Mouse (Mus musculus) lung, adult 18-20 months (tissue): Measurements from ENCODE around the gene Ptpn13.

Source experiments
- DNase-seq, 2 experiments: peaks; one replicate each; pipeline ENCODE4 v3.0.0; 2022; ENCODE audit warnings: mixed read lengths in 2 of 2

The Ptpn13 gene

DNA sequence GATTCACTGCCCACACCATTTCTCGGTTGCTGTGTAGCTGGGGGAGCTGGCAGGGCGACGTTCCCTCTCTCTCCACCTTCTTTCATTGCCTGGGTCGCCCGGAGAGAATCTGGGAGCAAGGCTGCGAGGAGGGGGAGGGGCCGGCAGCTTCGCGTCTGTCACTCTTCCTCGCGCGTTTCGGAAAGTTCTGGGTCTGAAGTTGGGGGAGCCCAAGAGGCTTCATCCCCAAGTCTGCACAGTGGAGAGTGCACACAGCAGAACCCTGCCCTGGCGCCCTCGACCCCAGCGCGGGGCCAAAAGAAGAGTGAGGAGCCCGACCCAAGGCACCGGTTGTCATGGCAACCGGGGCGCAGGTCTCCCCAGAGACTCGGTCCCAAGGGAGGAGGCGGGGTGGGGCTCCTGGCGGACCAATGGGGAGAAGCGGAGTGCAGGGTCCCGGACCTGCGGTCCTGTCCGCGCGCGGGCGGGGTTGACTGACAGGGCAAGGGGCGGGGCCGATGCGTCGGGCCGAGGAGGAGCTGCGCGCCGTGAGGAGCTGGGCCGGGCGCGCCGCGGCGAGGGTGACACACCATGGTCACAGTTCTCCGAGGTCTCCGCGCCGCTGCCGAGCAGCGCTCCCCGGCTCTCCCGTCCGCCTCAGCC lies at the start of gene Ptpn13:
Gene Ptpn13 (plus strand): TSS at position 515 of the 642 bp plus-strand sequence.
- peak; percentile 97 to 98 for DNase-seq

DNA sequence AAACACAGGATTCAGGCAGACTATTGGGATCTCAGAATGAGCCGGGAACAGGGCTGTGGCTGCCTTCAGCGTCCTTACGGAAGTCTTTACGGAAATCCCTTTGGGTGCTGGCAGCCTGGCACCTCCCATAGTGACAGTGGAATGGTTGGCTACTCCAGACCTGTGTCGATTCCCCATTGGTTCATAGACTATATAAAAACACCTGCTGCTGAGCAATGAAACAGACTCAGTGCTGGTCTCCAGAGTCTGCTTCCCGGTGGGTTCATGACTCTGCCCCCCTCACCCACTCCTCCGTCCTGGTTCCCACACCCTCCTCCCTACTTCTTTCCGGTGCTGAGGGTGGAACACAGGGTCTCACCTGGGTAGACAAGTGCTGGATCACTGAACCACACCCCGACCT lies 49.8 kb upstream of the Ptpn13 start:
- no peak for DNase-seq

DNA sequence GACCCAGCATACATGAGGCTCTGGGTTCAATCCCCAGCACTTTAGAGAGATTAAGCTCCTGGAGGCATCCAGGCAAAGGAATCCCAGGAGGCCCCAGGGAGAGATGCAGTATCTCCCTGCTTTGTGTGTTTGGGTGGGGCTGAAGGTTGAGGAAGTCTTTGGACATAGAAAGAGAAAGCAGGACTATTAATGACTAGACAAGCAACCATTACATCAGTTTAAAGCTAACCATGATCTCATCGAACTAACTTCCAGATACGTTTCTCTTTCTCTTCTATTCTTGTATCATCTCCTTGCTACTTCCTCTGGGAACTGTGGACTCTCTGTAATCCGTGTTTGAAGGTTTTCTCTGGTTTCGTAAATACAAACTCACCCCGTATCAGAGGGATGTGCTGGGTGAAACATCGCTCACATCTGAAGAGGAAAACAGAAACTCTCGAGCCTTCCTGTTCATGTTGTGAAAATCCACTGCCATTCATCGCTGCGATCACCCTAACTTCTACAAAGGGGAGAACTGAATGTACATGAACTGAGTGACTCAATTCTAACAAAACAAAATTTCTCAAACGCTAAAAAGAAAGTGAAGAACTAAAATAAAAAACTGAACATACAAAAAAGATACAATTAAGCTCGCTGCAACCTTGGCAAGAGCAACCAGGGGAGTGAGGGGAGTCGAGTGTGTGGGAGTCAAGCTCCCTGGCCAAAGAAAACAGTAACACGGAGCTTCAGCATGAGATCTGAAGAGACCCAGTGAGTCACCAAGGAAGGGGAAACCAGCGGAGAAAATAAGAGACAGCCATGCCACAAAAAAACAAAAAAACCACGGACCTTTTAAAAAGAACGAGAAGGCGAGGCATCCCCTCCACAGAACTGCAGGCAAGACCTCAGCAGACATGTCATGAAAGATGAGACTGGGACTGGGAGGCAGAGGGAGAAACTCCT lies 48.4 kb upstream of the Ptpn13 start:
- no peak for DNase-seq

DNA sequence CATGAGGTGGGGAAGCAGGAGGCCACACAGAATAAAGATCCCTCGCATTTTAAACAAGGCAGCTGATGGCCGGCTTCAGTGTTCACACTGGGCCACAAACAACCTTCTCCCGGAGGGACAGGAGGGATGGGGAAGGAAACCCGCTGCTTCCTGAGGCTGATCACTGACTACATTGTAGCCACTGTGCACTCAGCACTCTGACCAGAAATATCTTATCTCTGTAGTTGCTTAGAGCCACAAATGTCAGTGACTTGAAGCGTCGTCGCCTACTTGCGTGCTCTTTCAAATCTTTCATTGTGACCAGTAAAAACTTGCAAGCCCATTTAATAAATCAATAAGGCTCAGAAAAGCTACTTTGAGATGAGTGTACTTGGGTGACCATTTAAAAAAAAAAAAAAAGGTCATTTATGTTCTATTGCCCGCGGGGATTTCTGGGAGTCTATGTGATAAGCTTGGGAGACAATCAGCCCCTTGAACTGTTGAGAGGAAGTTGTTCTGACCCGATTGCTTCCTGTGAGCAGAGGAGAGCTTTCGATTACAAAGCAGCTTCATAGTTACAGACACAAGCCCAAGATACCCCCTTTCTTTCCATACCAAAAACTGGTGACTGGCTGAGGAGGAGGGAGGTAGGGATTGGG lies 47.4 kb upstream of the Ptpn13 start:
- no peak for DNase-seq

DNA sequence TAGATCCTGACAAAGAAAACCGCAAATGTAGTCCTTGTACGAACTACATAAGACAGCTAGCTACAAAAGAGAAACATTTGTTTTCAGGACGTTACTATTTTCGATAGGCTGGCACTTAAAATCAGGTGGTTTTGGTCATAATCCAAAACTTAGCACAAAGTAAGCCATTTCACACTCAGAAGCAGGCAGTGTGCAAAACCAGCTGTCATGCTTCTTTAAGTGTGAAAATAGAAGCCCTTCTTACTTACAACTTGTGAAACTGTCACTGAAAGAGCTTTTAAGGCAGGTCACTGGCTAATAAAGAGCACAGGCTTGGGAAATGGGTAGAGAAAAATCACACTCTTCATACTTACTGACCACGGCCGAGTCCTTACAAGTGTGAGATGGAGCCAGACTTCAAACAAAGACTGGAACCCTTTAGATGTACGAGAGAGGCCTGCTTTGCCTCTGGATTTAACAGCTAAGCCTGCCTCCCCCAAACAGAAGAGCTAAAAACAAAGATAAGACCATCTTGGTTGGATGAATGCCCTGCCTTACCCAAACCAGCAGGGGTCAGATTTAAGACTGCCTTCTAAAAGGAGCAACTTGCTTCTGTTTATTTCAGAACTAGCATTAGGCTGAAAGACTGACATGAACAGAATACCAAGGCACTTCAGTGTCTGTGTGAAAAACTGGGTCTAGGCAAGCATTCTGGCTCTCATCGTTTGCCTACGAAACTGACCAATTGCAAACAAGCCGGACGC lies 44.0 kb upstream of the Ptpn13 start:
- no peak for DNase-seq

DNA sequence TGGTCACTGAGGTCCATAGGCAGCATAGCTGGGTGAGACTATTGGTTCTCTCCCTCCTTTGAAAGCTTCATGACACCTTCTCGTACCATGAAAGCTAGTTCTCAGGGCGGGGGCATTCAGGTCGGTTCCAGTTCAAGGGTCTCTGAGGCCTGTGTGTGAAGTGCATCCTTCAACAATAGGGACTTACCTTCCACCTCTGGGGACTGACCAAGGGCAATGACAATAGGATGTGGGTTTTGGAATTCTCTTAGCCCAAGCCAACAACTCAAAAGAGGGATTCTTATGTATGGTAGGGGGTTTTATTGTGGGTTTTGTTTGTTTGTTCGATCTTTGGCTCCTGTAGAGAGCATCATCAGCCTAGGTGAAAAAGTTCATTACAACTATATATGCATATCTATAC lies 42.0 kb upstream of the Ptpn13 start:
- no peak for DNase-seq

DNA sequence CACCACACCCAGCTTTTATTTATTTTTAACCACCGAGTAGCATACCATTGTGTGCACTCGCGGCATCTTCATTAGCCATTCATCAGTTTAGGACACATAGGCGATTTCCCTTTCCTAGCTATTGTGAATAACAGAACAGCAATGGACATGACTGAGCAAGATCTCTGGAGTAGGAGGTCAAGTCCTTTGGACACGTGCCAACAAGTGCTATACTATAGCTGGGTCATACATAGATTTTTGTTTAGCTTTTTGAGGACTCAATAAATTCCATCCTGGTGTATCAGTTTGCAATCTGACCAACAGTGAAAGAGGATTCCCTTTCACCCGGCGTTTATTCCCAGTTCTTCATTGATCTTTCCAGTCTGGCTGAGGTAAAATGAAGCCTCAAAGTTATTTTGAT lies 41.0 kb upstream of the Ptpn13 start:
- DNase-seq: no peak

DNA sequence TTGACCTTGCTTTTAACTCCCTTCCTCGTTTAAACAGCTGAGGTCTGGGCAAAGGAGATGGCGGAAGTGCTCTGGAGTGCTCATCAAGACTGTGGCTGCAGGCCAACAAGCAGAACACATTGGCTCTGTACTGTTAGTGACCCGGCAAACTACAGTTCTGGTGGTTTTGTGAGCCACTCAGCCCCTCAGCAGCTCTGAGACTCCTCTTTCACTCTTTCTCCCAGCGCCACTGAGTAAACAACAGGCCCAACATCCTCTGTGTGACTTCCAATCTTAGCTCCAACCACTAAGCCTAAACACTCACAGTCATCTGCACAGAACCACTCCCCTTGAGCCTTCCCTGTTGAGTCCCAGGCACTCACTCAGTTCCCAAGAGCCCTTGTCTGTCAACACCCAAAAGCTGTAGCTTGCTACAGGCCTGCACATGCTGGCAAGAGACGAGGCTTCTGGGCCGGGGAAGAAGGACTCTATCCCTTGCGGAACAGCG lies 37.4 kb upstream of the Ptpn13 start:
- DNase-seq: peak; percentile 85 to 88

DNA sequence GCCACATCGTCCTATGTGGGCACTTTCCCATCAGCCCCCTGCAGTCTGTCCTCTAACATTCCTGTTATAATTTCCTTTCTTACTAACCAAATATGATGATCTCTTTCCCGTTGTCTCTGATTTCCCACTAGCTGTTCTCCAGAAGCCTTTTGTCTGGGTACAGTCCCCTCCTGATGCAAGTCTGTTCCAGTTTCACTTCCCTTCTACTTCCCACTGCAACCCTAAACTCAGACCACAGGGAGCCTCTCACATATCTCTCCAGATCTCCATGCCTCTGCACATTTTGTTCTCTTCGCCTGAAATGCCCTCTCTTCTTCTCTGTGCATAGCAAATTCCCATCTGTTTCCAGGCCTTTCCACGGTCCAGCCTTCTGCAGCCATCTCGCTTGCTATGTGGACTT lies 35.6 kb upstream of the Ptpn13 start:
- no peak for DNase-seq

DNA sequence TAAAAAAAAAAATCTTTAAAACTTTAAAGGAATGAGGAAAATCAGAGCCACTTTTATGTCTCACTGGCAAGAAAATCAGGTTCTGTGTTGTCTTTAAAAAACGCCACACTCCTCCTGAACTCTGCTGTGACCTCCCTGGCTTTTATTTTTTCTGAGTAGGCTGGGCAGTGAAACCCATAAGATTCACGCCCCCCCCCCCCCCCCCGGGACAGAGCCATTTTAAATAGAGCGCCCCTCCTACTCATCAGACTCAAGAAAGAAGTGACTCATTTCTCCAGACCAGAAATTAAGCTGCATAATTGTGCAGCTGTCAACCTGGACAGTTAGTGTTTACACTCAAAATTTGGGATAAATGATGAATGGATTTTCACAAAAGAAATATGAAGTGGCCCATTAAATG lies 31.8 kb upstream of the Ptpn13 start:
- no peak for DNase-seq

DNA sequence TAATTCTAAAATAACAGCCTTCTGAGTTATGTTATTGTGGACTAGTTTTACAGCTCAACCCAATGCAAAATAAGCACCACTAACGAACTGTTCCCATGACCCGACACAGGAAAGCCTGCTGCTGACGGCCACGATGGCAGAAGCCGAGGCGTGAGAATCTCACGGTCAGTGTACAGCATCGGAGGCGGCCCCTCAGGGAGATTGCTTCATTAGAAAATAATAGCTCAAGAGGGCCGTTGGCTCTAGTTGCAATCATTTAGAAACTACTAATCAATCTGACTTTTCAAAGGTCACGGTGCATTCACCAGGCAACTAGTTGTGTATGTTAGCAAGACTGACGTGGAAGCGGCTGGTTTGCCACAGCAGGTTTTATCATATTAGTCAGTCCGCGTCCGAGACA lies 31.2 kb upstream of the Ptpn13 start:
- no peak for DNase-seq

DNA sequence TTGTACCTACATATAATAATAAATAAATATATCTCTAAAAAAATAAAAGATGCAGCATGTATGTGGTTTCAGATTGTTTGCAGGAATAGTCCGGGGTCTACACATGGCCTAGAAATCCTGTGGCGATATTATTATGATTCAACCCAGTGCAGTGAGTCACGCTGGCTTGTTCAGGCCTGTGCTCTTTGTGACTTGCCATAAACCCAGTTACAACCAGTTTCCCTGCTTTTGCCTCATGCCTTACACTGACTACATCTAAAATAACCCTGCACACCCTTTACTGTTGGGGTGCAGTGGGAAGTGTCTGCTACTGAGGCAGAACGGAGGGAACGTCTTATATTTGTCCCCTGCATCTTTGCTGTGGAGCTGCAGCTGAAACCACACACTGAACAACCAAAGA lies 29.3 kb upstream of the Ptpn13 start:
- no peak for DNase-seq

DNA sequence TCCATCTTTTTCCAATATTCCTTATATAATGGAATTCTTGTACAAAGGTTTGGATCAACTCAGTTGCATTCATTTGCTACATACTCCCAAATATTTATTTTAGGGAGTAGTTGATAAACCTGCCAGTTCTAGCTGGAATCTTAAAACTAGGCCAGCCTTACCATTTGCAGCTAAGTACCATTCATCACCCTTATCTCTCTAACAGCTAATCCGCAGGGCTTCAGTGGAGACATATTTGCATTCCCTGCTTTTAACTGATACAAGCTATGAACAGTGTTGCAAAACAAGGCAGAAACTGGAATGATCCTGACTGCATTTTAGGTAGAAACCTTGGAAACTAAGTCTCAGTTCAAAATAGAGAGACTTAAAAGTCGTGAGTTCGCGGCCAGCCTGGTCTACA lies 27.6 kb upstream of the Ptpn13 start:
- no peak for DNase-seq

DNA sequence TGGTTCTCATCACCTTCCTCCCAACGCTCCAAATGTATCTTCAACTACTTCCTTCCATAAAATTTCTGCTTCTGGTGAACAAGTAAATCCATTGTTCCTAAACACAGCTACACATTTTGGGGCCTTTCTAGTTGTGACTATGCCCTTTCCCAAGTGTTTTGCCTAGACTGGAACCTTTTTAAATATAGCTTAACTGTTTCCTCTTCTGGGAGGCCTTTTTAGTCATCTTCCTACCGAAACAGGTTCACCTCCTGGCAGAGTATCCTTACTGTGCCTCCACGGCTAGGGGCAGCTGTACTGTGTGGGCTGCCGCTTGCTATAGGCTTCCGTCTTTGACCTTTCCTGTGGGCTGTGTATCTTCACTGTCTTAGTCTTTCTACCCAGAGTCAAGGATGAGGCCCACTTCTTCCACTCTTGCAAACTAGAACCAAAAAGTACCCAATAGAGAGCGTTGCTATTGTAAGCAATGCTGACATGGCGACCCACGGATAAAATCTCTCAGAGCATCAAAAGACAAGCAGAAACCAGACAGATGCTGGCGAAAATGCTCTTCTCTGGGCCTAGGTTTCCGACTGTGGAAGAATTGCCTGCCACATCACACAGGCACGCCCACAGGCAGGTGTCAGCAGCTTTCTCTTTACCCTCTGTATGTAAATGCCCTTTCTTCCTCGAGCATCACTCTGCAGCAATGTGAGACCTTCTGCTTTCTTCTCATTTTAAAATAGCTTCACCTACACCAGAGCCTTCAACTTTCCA lies 20.6 kb upstream of the Ptpn13 start:
- no peak for DNase-seq

DNA sequence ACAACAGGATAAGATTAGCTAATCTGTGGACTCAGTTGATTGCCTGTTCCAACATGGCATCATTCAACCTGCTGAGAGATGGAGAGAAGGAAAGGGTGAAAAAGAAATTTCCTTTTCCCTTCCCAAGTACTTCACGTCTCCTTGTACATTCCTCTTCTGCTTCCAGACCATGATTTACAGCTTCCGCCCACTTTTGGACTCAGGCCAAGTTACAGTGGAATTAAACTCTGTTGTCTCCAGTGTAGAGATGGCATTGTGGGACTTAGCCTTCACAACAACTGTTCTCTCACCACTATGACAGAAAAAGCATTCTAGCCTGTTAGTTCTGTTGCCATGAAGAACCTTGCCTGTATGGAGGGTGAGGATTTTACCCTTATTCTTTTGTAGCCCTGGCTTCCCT lies 19.1 kb upstream of the Ptpn13 start:
- no peak for DNase-seq

DNA sequence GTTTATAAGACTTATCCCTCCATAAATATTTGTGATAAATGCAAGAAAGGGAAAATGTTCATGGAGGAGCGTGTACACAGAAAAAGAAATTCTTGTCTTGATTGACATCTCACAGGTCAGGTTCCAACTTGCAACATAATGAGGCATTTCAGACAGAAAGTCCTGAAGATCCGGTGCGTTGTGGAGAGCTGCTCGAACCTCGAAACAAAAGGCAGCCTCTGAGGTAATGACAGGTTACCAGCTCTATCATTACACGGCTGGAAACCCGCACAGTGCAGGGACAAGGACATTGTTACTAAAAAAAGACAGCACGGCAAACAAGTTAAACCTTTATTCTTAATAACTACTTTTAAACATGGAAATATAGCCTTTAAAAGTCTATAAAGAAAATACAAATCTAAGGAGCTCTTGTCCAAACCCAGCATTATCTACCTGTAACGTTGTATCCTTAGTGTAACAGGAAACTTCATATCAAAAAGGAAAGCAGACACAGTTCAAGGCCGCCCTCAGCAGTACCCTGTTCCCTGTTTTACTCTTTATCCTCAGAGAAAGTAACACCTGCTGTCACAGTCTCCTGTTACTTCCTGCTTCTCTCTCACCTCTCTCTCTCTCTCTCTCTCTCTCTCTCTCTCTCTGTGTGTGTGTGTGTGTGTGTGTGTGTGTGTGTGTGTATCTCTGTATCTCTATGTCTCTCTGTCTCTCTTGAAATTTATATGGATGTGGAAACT lies 12.8 kb upstream of the Ptpn13 start:
- DNase-seq: no peak

DNA sequence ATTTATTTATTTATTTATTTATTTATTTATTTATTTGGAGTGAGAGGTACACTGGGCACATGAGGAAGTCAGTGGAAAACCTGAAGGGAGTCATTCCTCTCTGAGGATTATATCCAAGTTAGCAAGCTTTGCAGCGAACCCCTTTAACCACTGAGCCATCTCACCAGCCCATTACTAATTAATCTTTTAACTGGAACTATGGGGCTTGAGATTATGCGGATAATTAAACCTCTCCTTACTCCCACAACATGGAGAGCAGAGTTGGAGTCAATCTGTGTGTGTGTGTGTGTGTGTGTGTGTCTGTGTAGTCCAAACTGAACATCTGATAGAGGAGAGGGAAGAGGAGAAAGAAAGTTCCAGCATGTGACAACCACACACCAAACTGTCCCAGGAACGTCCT lies 10.4 kb upstream of the Ptpn13 start:
- no peak for DNase-seq

DNA sequence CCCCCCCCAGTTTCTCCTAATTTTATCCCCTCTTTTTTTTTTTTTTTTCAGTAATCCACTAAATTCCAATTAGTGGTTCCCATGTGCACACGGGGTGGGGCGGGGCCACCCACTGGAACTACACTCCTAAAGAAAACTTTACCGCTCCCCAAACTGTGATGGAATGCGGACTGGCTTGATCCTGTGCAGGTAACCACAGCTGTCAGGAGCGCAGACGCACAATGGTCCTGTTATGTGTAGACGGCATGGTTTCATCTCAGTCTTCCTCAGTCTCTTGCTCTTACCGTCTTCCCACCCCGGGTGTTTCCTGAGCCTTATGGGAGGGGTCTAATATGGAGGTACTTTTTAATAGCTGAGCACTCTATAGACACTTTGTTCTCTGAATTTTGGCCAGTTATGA lies 7.0 kb upstream of the Ptpn13 start:
- no peak for DNase-seq

DNA sequence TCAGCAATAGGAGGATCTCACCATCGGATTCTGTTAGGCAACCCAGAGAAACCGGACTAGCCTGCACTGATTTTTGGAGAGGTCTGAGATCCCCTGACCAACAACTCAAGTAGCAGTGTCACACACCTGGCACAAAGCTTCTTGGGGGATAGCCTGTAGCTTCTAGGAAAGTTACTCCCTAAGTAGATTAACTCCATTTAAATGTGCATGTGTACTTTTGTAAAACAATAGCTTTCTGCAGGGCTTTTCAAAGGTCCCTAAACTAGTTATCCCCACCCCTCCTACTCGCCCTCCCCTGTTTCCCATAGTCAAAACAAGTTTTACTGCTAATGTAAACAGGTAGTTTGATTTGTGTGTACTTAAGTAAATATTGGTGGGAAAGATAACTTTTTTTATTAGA lies 6.1 kb upstream of the Ptpn13 start:
- no peak for DNase-seq

DNA sequence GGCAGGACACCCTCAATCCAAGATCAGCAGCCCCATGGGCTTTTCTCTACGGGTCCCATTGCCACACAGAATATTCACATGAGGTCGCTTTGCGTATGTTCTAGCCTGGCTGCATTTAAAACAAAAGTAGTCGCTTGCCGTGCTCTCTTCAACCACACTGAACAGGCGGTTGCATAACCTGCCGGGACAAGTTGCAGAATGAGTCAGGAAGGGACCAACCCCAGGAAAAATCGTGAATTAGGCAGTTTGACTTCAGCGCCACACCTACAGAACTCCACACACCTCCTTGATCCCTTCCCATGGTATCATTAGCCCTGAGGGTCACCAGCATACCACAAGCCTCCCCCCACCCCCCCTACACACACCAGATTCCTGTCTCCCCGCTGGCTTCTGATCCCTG lies 4.4 kb upstream of the Ptpn13 start:
- peak; percentile 74 to 84 for DNase-seq

DNA sequence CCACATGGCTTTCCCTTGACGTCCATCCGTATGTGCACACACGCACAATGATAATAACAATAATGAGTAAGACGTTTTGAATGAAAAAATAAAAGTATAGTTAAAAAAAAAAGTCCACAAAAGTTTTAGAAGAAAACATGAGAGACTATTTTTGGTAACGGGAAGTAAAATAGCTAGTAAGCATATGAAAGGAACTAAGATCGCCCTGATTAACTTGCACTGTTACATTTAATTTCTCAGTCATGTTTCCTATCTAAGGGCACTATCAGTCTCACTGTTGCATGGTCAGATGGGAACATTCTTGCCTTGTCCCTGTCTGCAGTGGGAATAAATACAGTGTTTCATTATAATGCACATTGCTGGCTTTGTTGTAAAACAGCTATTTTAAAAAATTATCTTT lies 2.4 kb upstream of the Ptpn13 start:
- no peak for DNase-seq
